Mouse (Mus musculus): ENCODE data around the gene Prkar1b.

DNA sequence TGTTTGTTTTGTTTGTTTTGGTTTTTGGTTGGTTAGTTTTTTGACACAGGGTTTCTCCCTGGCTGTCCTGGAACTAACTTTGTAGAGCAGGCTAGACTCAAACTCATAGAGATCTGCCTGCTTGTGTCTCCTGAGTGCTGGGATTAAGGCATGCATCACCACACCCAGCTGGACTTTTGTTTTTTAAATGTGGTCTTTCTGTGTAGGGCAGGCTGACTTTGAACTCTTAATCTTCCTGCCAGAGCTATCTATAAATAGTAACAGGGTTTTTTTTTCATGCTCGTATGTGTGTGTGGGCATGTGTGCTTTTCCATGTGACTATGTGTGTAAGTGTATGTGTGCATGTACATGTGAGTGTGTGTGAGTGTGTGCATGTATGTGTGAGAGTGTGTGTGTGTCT is 17.7 kb upstream of the Prkar1b start:
- TF ChIP-seq CTCF (IDR thresholded peaks at IDR 0.05) (no peak), EP300 (IDR thresholded peaks at IDR 0.05) (no peak)

All from lung, postnatal 0 days (tissue).